Mouse (Mus musculus): ENCODE results near the gene Ccl9. TPM values are rescaled to one million over a fixed set of nuclear protein-coding genes. Genes with fewer than 3 reads are reported as not detected.

The Ccl9 gene
- 0.42 TPM in 1 of 2 replicates, not detected in the other for total RNA-seq (2012; rRNA removed)
- 0.63 and 0.67 TPM in 2 replicates for total RNA-seq (2014; rRNA removed)
- 0.64 and 0.81 TPM in 2 replicates for polyA plus RNA-seq (2012; ENCODE audit: insufficient read length, low read depth)

GRCm38 (mm10) chr11:83578186-83578760 lies at the start of gene Ccl9:
TSS of gene Ccl9 (minus strand) at chr11:83578636.
- no peak within 1 kb of the TSS for H3K4me3 ChIP-seq (replicated peaks in 1 of 3; ENCODE audit: low read depth in 2 of 3, low read length in 2 of 3, poor library complexity in 1 of 3)
- H3K4me1 ChIP-seq (ENCODE audit: control insufficient read depth in 1 of 2, insufficient read depth in 2 of 2): peaks cover 3 to 28% of the 10 kb centered on the region in 2 experiments; a peak in 2 of 4 replicates
- no peak within 1 kb of the TSS for H3K4me2 ChIP-seq (ENCODE audit: insufficient read depth, low read depth, poor library complexity, severe bottlenecking)
- no peak within 1 kb of the TSS for H3K27ac ChIP-seq (ENCODE audit: insufficient read depth, low read depth)
- TF ChIP-seq MEF2A (IDR thresholded peaks at IDR 0.05; ENCODE audit: borderline replicate concordance, low read depth, low read length): no peak
- no peak for TF ChIP-seq EP300 (IDR thresholded peaks at IDR 0.05; ENCODE audit: low read length)
- no peak for TF ChIP-seq BHLHE40 (IDR thresholded peaks at IDR 0.05; ENCODE audit: low read depth, low read length)
- TF ChIP-seq ELF1 (IDR thresholded peaks at IDR 0.05; ENCODE audit: low read depth, low read length): no peak
- TF ChIP-seq RAD21 (IDR thresholded peaks at IDR 0.05; ENCODE audit: low read depth, low read length): no peak
- no peak for TF ChIP-seq MAFK (IDR thresholded peaks at IDR 0.05; ENCODE audit: insufficient replicate concordance, low read length)
- no peak for TF ChIP-seq POLR2A (IDR thresholded peaks at IDR 0.05; ENCODE audit: low read depth, low read length)
- no peak for TF ChIP-seq MYC (IDR thresholded peaks at IDR 0.05; ENCODE audit: low read depth, low read length)
- no peak for TF ChIP-seq SIN3A (IDR thresholded peaks at IDR 0.05; ENCODE audit: low read length)
- no peak for TF ChIP-seq SMC3 (IDR thresholded peaks at IDR 0.05; ENCODE audit: low read depth, low read length)
- no peak for TF ChIP-seq MAX (IDR thresholded peaks at IDR 0.05; ENCODE audit: low read length)
- no peak for TF ChIP-seq RCOR1 (conservative IDR thresholded peaks at IDR 0.05; ENCODE audit: low read depth, low read length)
- no peak for TF ChIP-seq GABPA (IDR thresholded peaks at IDR 0.05; ENCODE audit: insufficient replicate concordance, low read depth, low read length)
- TF ChIP-seq JUND (conservative IDR thresholded peaks at IDR 0.05; ENCODE audit: low read depth, low read length): no peak
- TF ChIP-seq ZC3H11A (IDR thresholded peaks at IDR 0.05; ENCODE audit: low read depth, low read length): no peak
- TF ChIP-seq CTCF (conservative IDR thresholded peaks at IDR 0.05 in 1 of 2, IDR thresholded peaks at IDR 0.05 in 1 of 2; ENCODE audit: low read depth in 2 of 2, low read length in 2 of 2): no peak
- no peak for TF ChIP-seq CHD2 (IDR thresholded peaks at IDR 0.05; ENCODE audit: low read length)
- no peak for TF ChIP-seq USF1 (IDR thresholded peaks at IDR 0.05; ENCODE audit: low read depth, low read length)
- in situ Hi-C loops (cut with MboI; ENCODE audit: low pct_ligation_motif_present, low pct_unique_long_range_greater_than_20kb, low sequenced_read_pairs): no loop called here
- H3K27me3 ChIP-seq (replicated peaks): no peaks in the 10 kb centered on the region
- H3K79me2 ChIP-seq (replicated peaks; ENCODE audit: control insufficient read depth, extremely low read depth, insufficient read depth, poor library complexity, severe bottlenecking): no peaks in the 10 kb centered on the region
- dilution Hi-C loops (cut with MboI; ENCODE audit: extremely low pct_ligation_motif_present, extremely low pct_unique_long_range_greater_than_20kb, low sequenced_read_pairs): no loop called here
- no peak within 1 kb of the TSS for H3K9ac ChIP-seq (ENCODE audit: insufficient read depth, low read depth)
- H3K9me3 ChIP-seq (replicated peaks; ENCODE audit: low read length): no peaks in the 10 kb centered on the region
- DNase-seq (ENCODE audit: extremely low read depth): no peak
- H3K36me3 ChIP-seq (replicated peaks in 1 of 2; ENCODE audit: control insufficient read depth in 1 of 2, insufficient read depth in 1 of 2, low read length in 1 of 2): no peaks in the 10 kb centered on the region

- Histone ChIP-seq H3K36me3 (replicated peaks in 1 of 2; ENCODE audit: control insufficient read depth in 1 of 2, insufficient read depth in 1 of 2, low read length in 1 of 2) (no peaks in the 10 kb centered on the region), H3K4me3 (replicated peaks in 1 of 3; ENCODE audit: low read depth in 2 of 3, low read length in 2 of 3, poor library complexity in 1 of 3) (no peak overlapping the region), H3K79me2 (replicated peaks; ENCODE audit: control insufficient read depth, extremely low read depth, insufficient read depth, poor library complexity, severe bottlenecking) (no peaks in the 10 kb centered on the region), H3K4me2 (ENCODE audit: insufficient read depth, low read depth, poor library complexity, severe bottlenecking) (no peak overlapping the region), H3K27me3 (replicated peaks) (no peaks in the 10 kb centered on the region), H3K27ac (ENCODE audit: insufficient read depth, low read depth) (no peak overlapping the region), H3K9me3 (replicated peaks; ENCODE audit: low read length) (no peaks in the 10 kb centered on the region), H3K4me1 (ENCODE audit: control insufficient read depth in 1 of 2, insufficient read depth in 2 of 2) (peaks cover 6 to 20% of the 10 kb centered on the region in 2 experiments; a peak in 3 of 4 replicates), H3K9ac (ENCODE audit: insufficient read depth, low read depth) (no peak overlapping the region)
- DNase-seq (ENCODE audit: extremely low read depth): no peak
- dilution Hi-C loops (cut with MboI; ENCODE audit: extremely low pct_ligation_motif_present, extremely low pct_unique_long_range_greater_than_20kb, low sequenced_read_pairs): no loop called here
- TF ChIP-seq ELF1 (IDR thresholded peaks at IDR 0.05; ENCODE audit: low read depth, low read length) (no peak), POLR2AphosphoS2 (IDR thresholded peaks at IDR 0.05; ENCODE audit: low read depth, low read length) (no peak), HCFC1 (IDR thresholded peaks at IDR 0.05; ENCODE audit: low read depth, low read length) (no peak), IRF4 (IDR thresholded peaks at IDR 0.05; ENCODE audit: low read depth, low read length) (no peak), MXI1 (IDR thresholded peaks at IDR 0.05; ENCODE audit: low read depth, low read length) (no peak), MAFK (IDR thresholded peaks at IDR 0.05; ENCODE audit: insufficient replicate concordance, low read length) (no peak), JUND (conservative IDR thresholded peaks at IDR 0.05; ENCODE audit: low read depth, low read length) (no peak), KAT2A (IDR thresholded peaks at IDR 0.05; ENCODE audit: insufficient replicate concordance, low read length) (no peak), ZNF384 (IDR thresholded peaks at IDR 0.05; ENCODE audit: low read depth, low read length) (no peak), ZMIZ1 (IDR thresholded peaks at IDR 0.05; ENCODE audit: low read depth, low read length) (no peak), BHLHE40 (IDR thresholded peaks at IDR 0.05; ENCODE audit: low read depth, low read length) (no peak), CHD1 (IDR thresholded peaks at IDR 0.05; ENCODE audit: low read depth, low read length) (no peak), TBP (conservative IDR thresholded peaks at IDR 0.05; ENCODE audit: low read depth, low read length) (no peak), NRF1 (IDR thresholded peaks at IDR 0.05; ENCODE audit: low read depth, low read length) (no peak), RAD21 (IDR thresholded peaks at IDR 0.05; ENCODE audit: low read depth, low read length) (no peak), USF2 (conservative IDR thresholded peaks at IDR 0.05; ENCODE audit: low read depth, low read length) (no peak), MAX (IDR thresholded peaks at IDR 0.05; ENCODE audit: low read length) (no peak), GABPA (IDR thresholded peaks at IDR 0.05; ENCODE audit: insufficient replicate concordance, low read depth, low read length) (no peak)
- in situ Hi-C loops (cut with MboI; ENCODE audit: low pct_ligation_motif_present, low pct_unique_long_range_greater_than_20kb, low sequenced_read_pairs): no loop called here
These were observed 45.1 kb upstream of the Ccl9 start for GRCm38 (mm10) chr11:83623586-83623985.
